Mouse (Mus musculus): ENCODE measurements around the gene Prss57.

GRCm38 (mm10) chr10:79735361-79735760 lies 55.4 kb downstream of the Prss57 start:
- TF ChIP-seq CTCF (IDR thresholded peaks at IDR 0.05; ENCODE audit: extremely low read depth, insufficient read depth, low read length) (no peak), POLR2A (IDR thresholded peaks at IDR 0.05; ENCODE audit: extremely low read depth, insufficient read depth, low read length) (no peak)
